Mouse (Mus musculus): ENCODE data around the gene Hoxd9. TPM values are rescaled to one million over a fixed set of nuclear protein-coding genes. Genes with fewer than 3 reads are reported as not detected.

Hoxd9 gene
- polyA plus RNA-seq, 1 experiment from 2014 or later: not detected

DNA sequence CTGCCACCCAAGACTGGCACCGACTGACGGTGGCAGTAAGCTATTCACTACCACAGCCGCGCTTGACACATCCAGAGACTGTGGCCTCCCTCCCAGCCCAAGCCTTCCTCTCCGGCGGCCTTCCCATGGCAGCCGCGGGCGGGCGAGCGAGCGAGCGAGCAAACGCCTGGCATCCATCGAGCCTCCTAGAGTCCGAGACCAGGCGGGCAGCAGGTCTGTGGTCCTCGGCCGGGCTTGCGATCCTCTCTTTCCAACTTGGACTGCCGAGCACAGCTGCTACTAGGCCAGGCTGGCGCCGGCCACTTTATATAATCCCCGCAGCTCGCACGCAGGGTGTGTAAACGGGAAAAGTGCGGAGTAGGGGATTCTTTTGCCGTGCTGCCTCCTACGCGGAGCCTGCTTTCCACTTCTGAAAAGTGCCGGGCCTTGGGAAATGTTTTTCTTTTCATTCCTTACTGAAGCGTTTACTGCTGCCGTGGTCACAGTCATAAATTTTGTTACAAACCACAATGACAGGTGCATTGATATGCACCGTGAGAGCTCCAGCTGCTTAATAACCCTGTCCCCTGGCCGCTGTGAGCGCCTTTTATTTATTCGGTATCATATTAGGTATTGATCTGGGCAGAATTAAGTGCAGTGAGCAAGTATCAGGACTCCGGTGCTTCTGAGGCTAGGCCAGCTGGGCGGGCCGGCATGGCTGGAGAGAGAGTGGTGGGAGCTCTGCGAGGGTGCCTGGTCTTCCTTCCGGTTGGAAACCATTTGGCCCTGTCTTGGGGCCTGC is 43.0 kb downstream of the Hoxd9 start:
- Histone ChIP-seq H3K27ac (replicated peaks; ENCODE audit: low read depth, low read length) (no peak overlapping the region), H3K4me2 (ENCODE audit: low read length) (no peak overlapping the region), H3K4me1 (ENCODE audit: control insufficient read depth, insufficient read depth, low read length) (no peaks in the 10 kb centered on the region), H3K36me3 (ENCODE audit: control insufficient read depth, insufficient read depth, low read length) (no peaks in the 10 kb centered on the region), H3K4me3 (replicated peaks; ENCODE audit: low read depth, low read length) (no peak overlapping the region), H3K9ac (replicated peaks; ENCODE audit: low read length) (no peak overlapping the region), H3K9me3 (ENCODE audit: control insufficient read depth, low read length) (no peaks in the 10 kb centered on the region), H3K27me3 (ENCODE audit: control insufficient read depth, insufficient read depth, low read length) (peaks cover 99% of the 10 kb centered on the region)
- no peak for DNase-seq
- no peak for ATAC-seq (ENCODE audit: low FRiP score, low TSS enrichment)
- under 1% methylated on average over 43 of the region's 43 CpGs for WGBS

DNA sequence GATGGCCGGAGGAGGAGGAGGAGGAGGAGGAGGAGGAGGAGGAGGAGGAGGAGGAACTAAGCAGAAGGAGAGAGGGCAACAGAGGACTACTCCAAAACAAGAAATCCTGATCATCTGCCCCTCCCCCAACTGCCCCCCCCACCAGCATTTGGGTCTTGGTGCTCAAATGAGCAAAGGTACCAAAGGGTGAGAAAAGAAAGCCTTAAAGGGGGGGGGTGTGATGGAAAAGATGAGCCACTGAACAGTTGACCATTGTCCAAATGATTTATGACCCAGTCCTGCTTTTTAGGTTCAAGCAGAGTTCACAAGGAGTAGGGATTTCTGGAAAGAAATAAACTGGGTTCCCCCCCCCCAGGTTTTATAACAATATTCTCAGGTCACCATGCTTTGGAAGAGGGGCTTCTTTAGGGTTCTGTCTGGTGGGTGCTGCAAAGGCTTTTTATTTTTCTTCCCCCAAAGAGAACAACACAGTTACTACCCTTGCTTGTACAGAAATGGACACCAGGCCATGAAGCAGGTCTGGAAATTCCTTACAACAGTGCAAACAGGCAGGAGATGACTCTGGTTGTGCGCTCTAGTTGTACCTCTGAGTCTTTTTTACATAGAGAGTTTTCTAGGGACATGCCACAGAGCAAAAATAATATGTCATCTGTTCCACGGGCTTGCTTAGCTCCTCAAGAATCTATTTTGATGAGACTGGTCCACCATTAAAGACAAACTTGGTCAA is 43.9 kb downstream of the Hoxd9 start:
- Histone ChIP-seq H3K36me3 (ENCODE audit: control insufficient read depth, insufficient read depth, low read length) (no peaks in the 10 kb centered on the region), H3K27me3 (ENCODE audit: control insufficient read depth, insufficient read depth, low read length) (peaks cover 99% of the 10 kb centered on the region), H3K4me1 (ENCODE audit: control insufficient read depth, insufficient read depth, low read length) (no peaks in the 10 kb centered on the region), H3K9ac (replicated peaks; ENCODE audit: low read length) (no peak overlapping the region), H3K4me2 (ENCODE audit: low read length) (no peak overlapping the region), H3K27ac (replicated peaks; ENCODE audit: low read depth, low read length) (no peak overlapping the region), H3K9me3 (ENCODE audit: control insufficient read depth, low read length) (no peaks in the 10 kb centered on the region), H3K4me3 (replicated peaks; ENCODE audit: low read depth, low read length) (no peak overlapping the region)
- ATAC-seq (ENCODE audit: low FRiP score, low TSS enrichment) (no peak), DNase-seq (no peak)
- WGBS: 17% methylated on average over 3 of the region's 3 CpGs

DNA sequence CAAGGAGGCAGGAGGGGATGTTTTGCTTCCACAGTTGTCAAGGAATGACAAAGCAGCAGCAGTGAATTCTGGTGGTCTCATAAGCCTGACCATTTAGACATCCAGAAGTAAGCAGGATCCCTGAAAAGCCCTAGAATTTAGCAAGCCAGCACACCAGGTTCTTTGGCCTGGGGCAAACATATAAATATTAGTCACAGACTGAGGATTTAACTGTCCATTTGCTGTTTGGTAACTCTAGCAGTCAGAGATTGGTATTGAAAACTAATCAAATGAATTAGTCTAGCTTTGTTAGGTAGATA is 44.4 kb downstream of the Hoxd9 start:
- DNase-seq (no peak), ATAC-seq (ENCODE audit: low FRiP score, low TSS enrichment) (no peak)
- Histone ChIP-seq H3K36me3 (ENCODE audit: control insufficient read depth, insufficient read depth, low read length) (no peaks in the 10 kb centered on the region), H3K27me3 (ENCODE audit: control insufficient read depth, insufficient read depth, low read length) (peaks cover 99% of the 10 kb centered on the region), H3K4me2 (ENCODE audit: low read length) (no peak overlapping the region), H3K4me3 (replicated peaks; ENCODE audit: low read depth, low read length) (no peak overlapping the region), H3K9me3 (ENCODE audit: control insufficient read depth, low read length) (no peaks in the 10 kb centered on the region), H3K27ac (replicated peaks; ENCODE audit: low read depth, low read length) (no peak overlapping the region), H3K4me1 (ENCODE audit: control insufficient read depth, insufficient read depth, low read length) (no peaks in the 10 kb centered on the region), H3K9ac (replicated peaks; ENCODE audit: low read length) (no peak overlapping the region)

DNA sequence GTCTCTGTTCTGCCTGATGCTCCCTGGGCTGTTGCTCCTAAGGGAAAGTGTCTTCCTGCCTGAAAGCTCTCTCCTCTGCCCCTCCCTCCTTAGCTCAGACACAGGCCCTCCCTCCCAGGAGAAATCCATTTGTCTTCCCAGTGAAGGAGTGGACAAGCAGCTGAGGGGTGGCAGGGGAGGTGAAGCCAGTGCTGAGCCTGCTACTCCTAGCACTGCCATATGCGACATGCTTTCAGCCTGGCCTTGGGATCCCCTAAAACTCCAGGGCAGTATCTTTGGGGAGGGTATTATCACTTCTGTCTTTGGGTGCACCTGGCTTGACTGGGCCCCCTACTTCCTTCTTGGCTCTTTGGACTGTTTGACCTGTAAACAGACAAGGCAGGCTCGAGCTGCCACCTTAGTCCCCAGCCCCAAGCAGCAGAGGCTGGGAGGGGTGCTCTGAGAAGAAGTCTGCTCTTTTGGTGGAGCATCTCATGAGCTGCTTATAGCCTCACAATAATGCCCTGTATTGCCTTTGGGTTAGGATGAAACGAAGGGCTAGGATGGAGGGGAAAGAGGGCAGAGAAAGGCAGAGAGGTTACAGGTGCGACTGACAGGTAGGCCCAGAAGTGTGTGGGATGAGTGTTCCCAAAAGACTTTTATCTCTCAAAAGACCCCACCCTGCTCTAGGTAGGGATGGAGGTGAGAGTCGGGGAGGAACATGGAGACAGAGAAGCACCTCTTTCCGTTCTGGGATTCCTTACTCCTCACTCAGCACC is 48.2 kb downstream of the Hoxd9 start:
- Histone ChIP-seq H3K4me2 (ENCODE audit: low read length) (no peak overlapping the region), H3K9ac (replicated peaks; ENCODE audit: low read length) (no peak overlapping the region), H3K4me1 (ENCODE audit: control insufficient read depth, insufficient read depth, low read length) (peaks cover 9% of the 10 kb centered on the region; the same call in 1 of the 2 replicates), H3K4me3 (replicated peaks; ENCODE audit: low read depth, low read length) (no peak overlapping the region), H3K9me3 (ENCODE audit: control insufficient read depth, low read length) (no peaks in the 10 kb centered on the region), H3K27ac (replicated peaks; ENCODE audit: low read depth, low read length) (no peak overlapping the region), H3K36me3 (ENCODE audit: control insufficient read depth, insufficient read depth, low read length) (no peaks in the 10 kb centered on the region), H3K27me3 (ENCODE audit: control insufficient read depth, insufficient read depth, low read length) (peaks cover 96% of the 10 kb centered on the region)
- no peak for ATAC-seq (ENCODE audit: low FRiP score, low TSS enrichment)
- under 1% methylated on average over 6 of the region's 6 CpGs for WGBS
- DNase-seq: no peak

DNA sequence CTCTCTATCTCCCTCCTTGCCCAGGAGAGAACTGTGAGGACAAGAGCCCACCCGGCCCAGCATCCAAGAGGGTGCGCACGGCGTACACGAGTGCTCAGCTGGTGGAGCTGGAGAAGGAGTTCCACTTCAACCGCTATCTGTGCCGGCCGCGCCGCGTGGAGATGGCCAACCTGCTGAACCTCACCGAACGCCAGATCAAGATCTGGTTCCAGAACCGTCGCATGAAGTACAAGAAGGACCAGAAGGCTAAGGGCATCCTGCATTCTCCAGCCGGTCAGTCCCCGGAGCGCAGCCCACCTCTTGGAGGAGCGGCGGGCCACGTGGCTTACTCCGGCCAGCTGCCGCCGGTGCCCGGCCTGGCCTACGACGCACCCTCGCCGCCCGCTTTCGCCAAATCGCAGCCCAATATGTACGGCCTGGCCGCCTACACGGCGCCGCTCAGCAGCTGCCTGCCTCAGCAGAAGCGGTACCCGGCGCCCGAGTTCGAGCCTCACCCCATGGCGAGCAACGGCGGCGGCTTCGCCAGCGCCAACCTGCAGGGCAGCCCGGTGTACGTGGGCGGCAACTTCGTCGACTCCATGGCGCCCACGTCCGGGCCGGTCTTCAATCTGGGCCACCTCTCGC is 48.9 kb downstream of the Hoxd9 start:
- DNase-seq: peak; percentile 13
- H3K27me3 ChIP-seq (ENCODE audit: control insufficient read depth, insufficient read depth, low read length): peaks cover 98% of the 10 kb centered on the region

DNA sequence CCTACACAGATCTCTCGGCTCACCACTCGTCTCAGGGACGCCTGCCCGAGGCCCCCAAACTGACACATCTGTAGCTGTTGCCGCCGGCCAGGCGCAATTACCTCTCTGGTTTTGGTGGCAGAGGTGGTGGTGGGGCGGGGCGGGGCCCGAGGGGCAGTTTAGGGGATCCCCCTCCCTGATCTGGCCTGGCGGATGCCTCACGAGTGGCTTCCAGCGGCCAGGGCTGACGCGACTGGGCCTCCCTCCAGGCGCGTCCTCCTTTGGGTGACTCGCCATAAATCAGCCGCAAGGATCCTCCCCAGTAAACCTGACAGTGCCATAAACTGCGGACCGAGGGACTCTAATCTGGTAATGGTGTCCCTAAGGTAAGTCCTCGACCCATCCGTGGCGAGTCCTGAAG is 49.5 kb downstream of the Hoxd9 start:
- no peak overlapping the region for H3K27ac ChIP-seq (replicated peaks; ENCODE audit: low read depth, low read length)
- no peaks in the 10 kb centered on the region for H3K36me3 ChIP-seq (ENCODE audit: control insufficient read depth, insufficient read depth, low read length)
- DNase-seq (no peak), ATAC-seq (ENCODE audit: low FRiP score, low TSS enrichment) (no peak)
- H3K4me1 ChIP-seq (ENCODE audit: control insufficient read depth, insufficient read depth, low read length): peaks cover 9% of the 10 kb centered on the region; the same call in 1 of the 2 replicates
- H3K9ac ChIP-seq (replicated peaks; ENCODE audit: low read length): no peak overlapping the region
- WGBS: under 1% methylated on average over 24 of the region's 24 CpGs
- H3K4me3 ChIP-seq (replicated peaks; ENCODE audit: low read depth, low read length): no peak overlapping the region
- no peak overlapping the region for H3K4me2 ChIP-seq (ENCODE audit: low read length)
- no peaks in the 10 kb centered on the region for H3K9me3 ChIP-seq (ENCODE audit: control insufficient read depth, low read length)
- H3K27me3 ChIP-seq (ENCODE audit: control insufficient read depth, insufficient read depth, low read length): peaks cover 98% of the 10 kb centered on the region

More for the DNA sequence above, 48.9 kb downstream of the Hoxd9 start:
- Histone ChIP-seq H3K4me2 (ENCODE audit: low read length) (no peak overlapping the region), H3K27ac (replicated peaks; ENCODE audit: low read depth, low read length) (no peak overlapping the region), H3K36me3 (ENCODE audit: control insufficient read depth, insufficient read depth, low read length) (no peaks in the 10 kb centered on the region), H3K4me1 (ENCODE audit: control insufficient read depth, insufficient read depth, low read length) (peaks cover 9% of the 10 kb centered on the region; the same call in 1 of the 2 replicates), H3K9me3 (ENCODE audit: control insufficient read depth, low read length) (no peaks in the 10 kb centered on the region), H3K9ac (replicated peaks; ENCODE audit: low read length) (no peak overlapping the region), H3K4me3 (replicated peaks; ENCODE audit: low read depth, low read length) (no peak overlapping the region)
- no peak for ATAC-seq (ENCODE audit: low FRiP score, low TSS enrichment)
- under 1% methylated on average over 58 of the region's 58 CpGs for WGBS

DNA sequence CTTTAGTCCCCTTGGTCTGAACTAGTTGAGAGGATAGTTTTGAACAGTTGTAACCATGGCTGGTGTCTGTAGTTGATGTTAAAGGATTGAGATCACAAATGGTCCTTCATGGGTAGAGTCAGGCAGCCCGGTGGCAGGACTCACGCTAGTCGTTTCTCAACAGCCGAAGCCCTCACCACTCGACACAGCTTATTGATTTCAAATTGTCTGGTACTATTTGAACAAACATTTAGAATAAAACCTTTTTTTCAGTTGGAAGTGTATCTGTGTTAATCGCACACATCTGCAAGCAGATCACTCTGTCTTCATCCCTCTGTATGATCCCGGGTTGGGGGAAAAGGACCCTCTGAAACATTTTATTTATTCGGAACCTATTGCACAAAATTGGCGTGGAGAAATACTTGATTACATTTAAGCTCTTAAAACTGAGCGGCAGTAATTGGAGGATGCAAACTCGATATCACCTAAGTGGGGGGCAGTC is 50.2 kb downstream of the Hoxd9 start:
- peaks cover 9% of the 10 kb centered on the region; the same call in 1 of the 2 replicates for H3K4me1 ChIP-seq (ENCODE audit: control insufficient read depth, insufficient read depth, low read length)
- ATAC-seq (ENCODE audit: low FRiP score, low TSS enrichment) (no peak), DNase-seq (peak; percentile 54)
- 3% methylated on average over 11 of the region's 11 CpGs for WGBS
- H3K27ac ChIP-seq (replicated peaks; ENCODE audit: low read depth, low read length): no peak overlapping the region
- H3K9me3 ChIP-seq (ENCODE audit: control insufficient read depth, low read length): no peaks in the 10 kb centered on the region
- H3K4me3 ChIP-seq (replicated peaks; ENCODE audit: low read depth, low read length): no peak overlapping the region
- H3K4me2 ChIP-seq (ENCODE audit: low read length): no peak overlapping the region
- H3K9ac ChIP-seq (replicated peaks; ENCODE audit: low read length): no peak overlapping the region
- no peaks in the 10 kb centered on the region for H3K36me3 ChIP-seq (ENCODE audit: control insufficient read depth, insufficient read depth, low read length)
- H3K27me3 ChIP-seq (ENCODE audit: control insufficient read depth, insufficient read depth, low read length): peaks cover 98% of the 10 kb centered on the region

DNA sequence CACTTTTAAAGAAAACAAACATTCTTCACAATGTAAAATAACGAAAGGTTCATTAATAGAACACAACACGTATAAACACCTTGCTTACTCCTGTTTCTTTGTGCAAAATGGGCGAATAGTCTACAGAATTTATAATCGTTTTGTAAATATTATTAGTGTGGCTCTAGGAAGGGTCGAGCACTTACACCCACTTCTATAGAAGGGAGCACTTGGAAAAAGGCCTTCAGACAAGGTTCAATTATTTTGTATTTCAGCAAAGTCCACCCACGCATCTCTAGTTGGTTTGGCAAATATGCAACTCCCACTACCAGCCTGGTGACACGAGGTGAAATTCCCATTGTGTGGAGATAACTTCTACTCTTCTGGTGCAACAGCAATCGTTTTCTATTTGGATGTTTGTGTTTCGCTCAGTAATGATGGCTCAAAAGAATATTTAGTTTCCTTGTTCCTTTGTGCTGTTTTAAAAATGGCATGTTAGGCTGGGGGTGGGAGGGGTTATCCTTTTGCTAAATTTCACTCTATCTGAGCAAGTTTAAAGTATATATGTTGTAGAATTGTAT is 51.0 kb downstream of the Hoxd9 start:
- DNase-seq (peak; percentile 45), ATAC-seq (ENCODE audit: low FRiP score, low TSS enrichment) (no peak)
- Histone ChIP-seq H3K27ac (replicated peaks; ENCODE audit: low read depth, low read length) (no peak overlapping the region), H3K4me1 (ENCODE audit: control insufficient read depth, insufficient read depth, low read length) (peaks cover 9% of the 10 kb centered on the region; the same call in 1 of the 2 replicates), H3K4me3 (replicated peaks; ENCODE audit: low read depth, low read length) (no peak overlapping the region), H3K36me3 (ENCODE audit: control insufficient read depth, insufficient read depth, low read length) (no peaks in the 10 kb centered on the region), H3K4me2 (ENCODE audit: low read length) (no peak overlapping the region), H3K9ac (replicated peaks; ENCODE audit: low read length) (no peak overlapping the region), H3K27me3 (ENCODE audit: control insufficient read depth, insufficient read depth, low read length) (peaks cover 98% of the 10 kb centered on the region), H3K9me3 (ENCODE audit: control insufficient read depth, low read length) (no peaks in the 10 kb centered on the region)
- WGBS: 4% methylated on average over 9 of the region's 9 CpGs

All from midbrain, embryonic 14.5 days (tissue).